Mouse (Mus musculus) heart, embryonic 11.5 days (tissue): ENCODE results near the gene 4931428F04Rik. TPM values are rescaled to one million over a fixed set of nuclear protein-coding genes. Genes with fewer than 3 reads are reported as not detected.

ENCODE experiments used
- microRNA counts: library from miRNA; unstranded; fragments of <30 nt; microRNA quantifications from one replicate; lab custom pipeline; 2015
- microRNA-seq: library from miRNA; unstranded; fragments of <30 nt; microRNA quantifications from one replicate; pipeline ENCODE4, GENCODE M21; 2016; ENCODE audit warnings: borderline number of aligned reads
- polyA plus RNA-seq: library from polyadenylated mRNA; unstranded; fragments of >200 nt; fragmentation: Nextera tagmentation; extraction: Ambion mirVana; gene quantifications from 2 replicates; pipeline ENCODE4 v1.2.1, GENCODE M21; 2014

Gene 4931428F04Rik
- polyA plus RNA-seq, 1 experiment from 2014 or later = 4.5 TPM

MicroRNAs encoded within 50 kb of the gene (microRNA counts, 519-probe panel; counts per million panel counts)
- microRNA mmu-miR-328 (lab: Ali Mortazavi, UCI) = 3,759 counts per million, percentile 22 among the panel's probes with 10 or more counts

Small RNA genes lying within 50 kb of the gene (microRNA-seq; reads per million reads assigned to microRNA genes)
- not detected for gene Gm27320
- gene Mir328 = 289 reads per million, percentile 74 among the genes with 10 or more reads in this experiment

Other genes starting within 250 kb of the 4931428F04Rik start
- gene Ces3a, start 241.3 kb downstream of the 4931428F04Rik start, polyA plus RNA-seq = not detected in 2 replicates
- not detected in 2 replicates for gene Ces3b, start 206.1 kb downstream of the 4931428F04Rik start, polyA plus RNA-seq
- gene Ces4a, start 158.1 kb downstream of the 4931428F04Rik start, polyA plus RNA-seq = not detected in 2 replicates
- gene Cbfb, start 119.2 kb downstream of the 4931428F04Rik start, polyA plus RNA-seq = 57.2 and 61.2 TPM in 2 replicates
- gene D230025D16Rik, start 64.7 kb downstream of the 4931428F04Rik start, polyA plus RNA-seq = 20.9 and 21.6 TPM in 2 replicates
- gene B3gnt9, start 34.7 kb downstream of the 4931428F04Rik start, polyA plus RNA-seq = 8.6 and 10.0 TPM in 2 replicates
- 14.3 and 17.0 TPM in 2 replicates for gene Tradd, start 25.3 kb downstream of the 4931428F04Rik start, polyA plus RNA-seq
- gene Fbxl8, start 25.2 kb downstream of the 4931428F04Rik start, polyA plus RNA-seq = 2.3 and 2.8 TPM in 2 replicates
- not detected in 2 replicates for gene Hsf4, start 20.1 kb downstream of the 4931428F04Rik start, polyA plus RNA-seq
- gene Nol3, start 13.7 kb downstream of the 4931428F04Rik start, polyA plus RNA-seq = 1.8 and 2.0 TPM in 2 replicates
- 10.8 and 15.0 TPM in 2 replicates for gene Exoc3l, start 6.2 kb upstream of the 4931428F04Rik start, polyA plus RNA-seq
- gene E2f4, start 7.8 kb upstream of the 4931428F04Rik start, polyA plus RNA-seq = 70.7 and 81.9 TPM in 2 replicates
- 2.9 and 4.2 TPM in 2 replicates for gene Elmo3, start 15.7 kb upstream of the 4931428F04Rik start, polyA plus RNA-seq
- gene Lrrc29, start 36.4 kb upstream of the 4931428F04Rik start, polyA plus RNA-seq = 1.3 and 1.7 TPM in 2 replicates
- 83.5 and 88.7 TPM in 2 replicates for gene Tmem208, start 36.5 kb upstream of the 4931428F04Rik start, polyA plus RNA-seq
- gene Fhod1, start 58.1 kb upstream of the 4931428F04Rik start, polyA plus RNA-seq = 2.8 and 3.1 TPM in 2 replicates
- 1.5 and 2.1 TPM in 2 replicates for gene Slc9a5, start 59.0 kb upstream of the 4931428F04Rik start, polyA plus RNA-seq
- 0.11 TPM in 1 of 2 replicates, not detected in the other for gene Plekhg4, start 83.4 kb upstream of the 4931428F04Rik start, polyA plus RNA-seq
- gene Kctd19, start 123.6 kb upstream of the 4931428F04Rik start, polyA plus RNA-seq = not detected in 2 replicates
- not detected in 2 replicates for gene Lrrc36, start 123.7 kb upstream of the 4931428F04Rik start, polyA plus RNA-seq
- 21.0 and 21.1 TPM in 2 replicates for gene Tppp3, start 181.7 kb upstream of the 4931428F04Rik start, polyA plus RNA-seq
- 15.0 and 17.1 TPM in 2 replicates for gene Zdhhc1, start 207.0 kb upstream of the 4931428F04Rik start, polyA plus RNA-seq
- gene Hsd11b2, start 228.9 kb upstream of the 4931428F04Rik start, polyA plus RNA-seq = 6.4 and 8.2 TPM in 2 replicates